Mouse (Mus musculus) liver, postnatal 0 days (tissue): ENCODE results near the gene Srgap1.

ENCODE experiments used
- CTCF ChIP-seq: sonication (generic); IDR thresholded peaks from 2 replicates; pipeline ENCODE4 v1.5.1; 2016; ENCODE audit warnings: antibody characterized with exemption, low read depth
- EP300 ChIP-seq: IDR thresholded peaks from 2 replicates; pipeline ENCODE4 v1.6.1; 2016; ENCODE audit warnings: antibody characterized with exemption, low read depth, mild to moderate bottlenecking

- no peak for TF ChIP-seq CTCF
- no peak for TF ChIP-seq EP300
Observed at GRCm38 (mm10) chr10:121775990-121776389, 271.1 kb downstream of the Srgap1 start.
